ENCODE assay signal across 8 mouse cellular contexts in genomic region chr13:51651408-51652064, GRCm38 (mm10). TPM values are rescaled to one million over a fixed set of nuclear protein-coding genes. Genes with fewer than 3 reads are reported as not detected.
DNase-seq lines count a peak whose midpoint lies in the region; ATAC-seq and TF ChIP-seq lines count a peak whose summit lies in the region.

Secisbp2 (plus strand) TSS chr13:51651697.

- POLR2A ChIA-PET in Patski (lab: Charles Lee) = interaction anchor here (1.0 to 1.6 kb wide), 2 partner anchors 11 to 116 kb away, joined by 3 to 5 read pairs; no protein-coding TSS in a partner anchor

- H3K36me3 ChIP-seq in hindbrain, embryonic 14.5 days (replicated peaks; ENCODE audit: control insufficient read depth, insufficient read depth) = peaks cover 29% of the 10 kb centered on the region

- H3K27me3 ChIP-seq in Patski = no peaks in the 10 kb centered on the region
- H3K27me3 ChIP-seq in hindbrain, embryonic 14.5 days (ENCODE audit: control insufficient read depth, insufficient read depth, low read length) = no peaks in the 10 kb centered on the region

- in situ Hi-C loops in Patski (cut with MboI; ENCODE audit: low pct_unique_long_range_greater_than_20kb) = loop anchor here (10.0 to 25.0 kb wide), 3 partner anchors 143 to 586 kb away; partner anchors contain the start of gene Sema4d

- H3K4me1 ChIP-seq in hindbrain, embryonic 14.5 days (replicated peaks; ENCODE audit: control insufficient read depth, insufficient read depth, low read length) = peaks cover 18% of the 10 kb centered on the region

- DNase-seq in Patski (ENCODE audit: low read depth, low spot score) = no peak
- DNase-seq in cerebellum, postnatal 14 days = peak; percentile 95 to 98
- peak; percentile 90 to 92 for DNase-seq in frontal cortex, postnatal 25 days (ENCODE audit: low spot score in 2 of 2)
- peak; percentile 97 for DNase-seq in hindbrain, embryonic 14.5 days (ENCODE audit: low spot score)
- DNase-seq in layer of hippocampus, postnatal 36 days = peak; percentile 95 to 97
- DNase-seq in lung, postnatal 36 days = peak; percentile 95
- DNase-seq in retina, postnatal 1 day = peak; percentile 95
- peak; percentile 89 to 93 for DNase-seq in urinary bladder, adult 18-20 months (ENCODE audit: low spot score in 2 of 2)

- peak; percentile 90 for ATAC-seq in Patski
- peak; percentile 98 for ATAC-seq in hindbrain, embryonic 14.5 days (ENCODE audit: low FRiP score)

- peak within 1 kb of the TSS; percentile 66 for H3K4me3 ChIP-seq in hindbrain, embryonic 14.5 days (replicated peaks; ENCODE audit: low read length)

- under 1% methylated on average over 69 of the region's 69 CpGs for WGBS in hindbrain, embryonic 14.5 days

- CTCF ChIA-PET in Patski (lab: Charles Lee) = interaction anchor here (0.7 to 1.1 kb wide), 5 partner anchors 10 to 316 kb away, joined by 3 to 4 read pairs (median 3); no protein-coding TSS in a partner anchor

- peak within 1 kb of the TSS; percentile 82 for H3K4me2 ChIP-seq in hindbrain, embryonic 14.5 days (replicated peaks)

- H3K9ac ChIP-seq in hindbrain, embryonic 14.5 days = peak within 1 kb of the TSS; percentile 72

- TF ChIP-seq CTCF in Patski (IDR thresholded peaks at IDR 0.05) = no peak

- H3K9me3 ChIP-seq in hindbrain, embryonic 14.5 days (ENCODE audit: control insufficient read depth, low read length) = no peaks in the 10 kb centered on the region

- peak within 1 kb of the TSS; percentile 90 for H3K27ac ChIP-seq in hindbrain, embryonic 14.5 days

RNA-seq across cellular contexts. Expression of gene Secisbp2, which starts in this region (rescaled TPM):
- 16.1 TPM for polyA plus RNA-seq in Patski (2021)
- polyA plus RNA-seq in hindbrain, embryonic 14.5 days (2014; fragmentation: Nextera tagmentation; extraction: Ambion mirVana) = 27.2 and 28.3 TPM in 2 replicates
- total RNA-seq in layer of hippocampus, postnatal 36 days (2021) = 10 to 100 TPM; 18.2 to 19.7 TPM
